Mouse (Mus musculus): Measurements from ENCODE around the gene Mmel1. TPM values are rescaled to one million over a fixed set of nuclear protein-coding genes. Genes with fewer than 3 reads are reported as not detected.

The Mmel1 gene
- polyA plus RNA-seq, 1 experiment from 2014 or later = 0.35 TPM

GRCm38 (mm10) chr4:154897676-154898465 is 28.5 kb downstream of the Mmel1 start:
- Histone ChIP-seq H3K27ac (ENCODE audit: low read length) (no peak overlapping the region), H3K9me3 (ENCODE audit: control insufficient read depth, low read length) (no peaks in the 10 kb centered on the region), H3K4me2 (ENCODE audit: low read depth, low read length) (peak overlapping the region; percentile 98), H3K4me3 (ENCODE audit: low read length) (peak overlapping the region; percentile 67), H3K4me1 (replicated peaks; ENCODE audit: control insufficient read depth, insufficient read depth, low read length) (peaks cover 14% of the 10 kb centered on the region; the same call in 1 of the 2 replicates), H3K27me3 (ENCODE audit: control insufficient read depth, insufficient read depth, low read depth, low read length) (no peaks in the 10 kb centered on the region), H3K36me3 (ENCODE audit: control insufficient read depth, insufficient read depth, low read length) (no peaks in the 10 kb centered on the region), H3K9ac (ENCODE audit: low read length) (peak overlapping the region; percentile 80)
- WGBS = 58% methylated on average over 6 of the region's 6 CpGs
- no peak for ATAC-seq (ENCODE audit: low read depth)

GRCm38 (mm10) chr4:154898506-154899446 is 29.4 kb downstream of the Mmel1 start, which contains the start of gene Fam213b:
TSS of gene Fam213b (minus strand) at chr4:154899135.
- WGBS = 2% methylated on average over 43 of the region's 43 CpGs
- H3K9ac ChIP-seq (ENCODE audit: low read length) = peak within 1 kb of the TSS; percentile 80
- peak within 1 kb of the TSS; percentile 98 for H3K4me2 ChIP-seq (ENCODE audit: low read depth, low read length)
- H3K36me3 ChIP-seq (ENCODE audit: control insufficient read depth, insufficient read depth, low read length) = no peaks in the 10 kb centered on the region
- no peaks in the 10 kb centered on the region for H3K27me3 ChIP-seq (ENCODE audit: control insufficient read depth, insufficient read depth, low read depth, low read length)
- H3K27ac ChIP-seq (ENCODE audit: low read length) = peak within 1 kb of the TSS; percentile 41
- no peaks in the 10 kb centered on the region for H3K9me3 ChIP-seq (ENCODE audit: control insufficient read depth, low read length)
- H3K4me3 ChIP-seq (ENCODE audit: low read length) = peak within 1 kb of the TSS; percentile 67
- peaks cover 14% of the 10 kb centered on the region; the same call in 1 of the 2 replicates for H3K4me1 ChIP-seq (replicated peaks; ENCODE audit: control insufficient read depth, insufficient read depth, low read length)
- peak; percentile 99 for ATAC-seq (ENCODE audit: low read depth)

- Histone ChIP-seq H3K36me3 (ENCODE audit: control insufficient read depth, insufficient read depth, low read length) (no peaks in the 10 kb centered on the region), H3K4me2 (ENCODE audit: low read depth, low read length) (no peak overlapping the region), H3K27me3 (ENCODE audit: control insufficient read depth, insufficient read depth, low read depth, low read length) (no peaks in the 10 kb centered on the region), H3K4me3 (ENCODE audit: low read length) (no peak overlapping the region), H3K9me3 (ENCODE audit: control insufficient read depth, low read length) (no peaks in the 10 kb centered on the region), H3K4me1 (replicated peaks; ENCODE audit: control insufficient read depth, insufficient read depth, low read length) (peaks cover 17% of the 10 kb centered on the region), H3K9ac (ENCODE audit: low read length) (no peak overlapping the region), H3K27ac (ENCODE audit: low read length) (no peak overlapping the region)
- 82% methylated on average over 2 of the region's 2 CpGs for WGBS
- no peak for ATAC-seq (ENCODE audit: low read depth)
These were observed 33.0 kb downstream of the Mmel1 start for GRCm38 (mm10) chr4:154902371-154902770.

GRCm38 (mm10) chr4:154904185-154905071 is 35.0 kb downstream of the Mmel1 start:
- H3K4me1 ChIP-seq (replicated peaks; ENCODE audit: control insufficient read depth, insufficient read depth, low read length) = peaks cover 4% of the 10 kb centered on the region
- H3K4me3 ChIP-seq (ENCODE audit: low read length) = peak overlapping the region; percentile 57
- no peaks in the 10 kb centered on the region for H3K36me3 ChIP-seq (ENCODE audit: control insufficient read depth, insufficient read depth, low read length)
- peak overlapping the region; percentile 75 for H3K27ac ChIP-seq (ENCODE audit: low read length)
- no peaks in the 10 kb centered on the region for H3K27me3 ChIP-seq (ENCODE audit: control insufficient read depth, insufficient read depth, low read depth, low read length)
- no peaks in the 10 kb centered on the region for H3K9me3 ChIP-seq (ENCODE audit: control insufficient read depth, low read length)
- H3K4me2 ChIP-seq (ENCODE audit: low read depth, low read length) = peak overlapping the region; percentile 73
- 1% methylated on average over 16 of the region's 16 CpGs for WGBS
- peak; percentile 95 for ATAC-seq (ENCODE audit: low read depth)
- H3K9ac ChIP-seq (ENCODE audit: low read length) = peak overlapping the region; percentile 70

GRCm38 (mm10) chr4:154907833-154908232 is 38.4 kb downstream of the Mmel1 start:
- WGBS = 29% methylated on average over 17 of the region's 17 CpGs
- no peaks in the 10 kb centered on the region for H3K36me3 ChIP-seq (ENCODE audit: control insufficient read depth, insufficient read depth, low read length)
- no peak overlapping the region for H3K27ac ChIP-seq (ENCODE audit: low read length)
- H3K4me3 ChIP-seq (ENCODE audit: low read length) = peak overlapping the region; percentile 25; the same call in 1 of the 2 replicates
- peak overlapping the region; percentile 60 for H3K9ac ChIP-seq (ENCODE audit: low read length)
- no peaks in the 10 kb centered on the region for H3K27me3 ChIP-seq (ENCODE audit: control insufficient read depth, insufficient read depth, low read depth, low read length)
- peaks cover 13% of the 10 kb centered on the region for H3K4me1 ChIP-seq (replicated peaks; ENCODE audit: control insufficient read depth, insufficient read depth, low read length)
- H3K9me3 ChIP-seq (ENCODE audit: control insufficient read depth, low read length) = no peaks in the 10 kb centered on the region
- H3K4me2 ChIP-seq (ENCODE audit: low read depth, low read length) = peak overlapping the region; percentile 48
- peak; percentile 76 for ATAC-seq (ENCODE audit: low read depth)

- no peak overlapping the region for H3K4me3 ChIP-seq (ENCODE audit: low read length)
- peaks cover 13% of the 10 kb centered on the region for H3K4me1 ChIP-seq (replicated peaks; ENCODE audit: control insufficient read depth, insufficient read depth, low read length)
- H3K27ac ChIP-seq (ENCODE audit: low read length) = no peak overlapping the region
- no peaks in the 10 kb centered on the region for H3K27me3 ChIP-seq (ENCODE audit: control insufficient read depth, insufficient read depth, low read depth, low read length)
- H3K36me3 ChIP-seq (ENCODE audit: control insufficient read depth, insufficient read depth, low read length) = no peaks in the 10 kb centered on the region
- no peak overlapping the region for H3K4me2 ChIP-seq (ENCODE audit: low read depth, low read length)
- H3K9me3 ChIP-seq (ENCODE audit: control insufficient read depth, low read length) = no peaks in the 10 kb centered on the region
- 80% methylated on average over 5 of the region's 5 CpGs for WGBS
- H3K9ac ChIP-seq (ENCODE audit: low read length) = no peak overlapping the region; the same call in 1 of the 2 replicates
- ATAC-seq (ENCODE audit: low read depth) = no peak
These were observed 39.1 kb downstream of the Mmel1 start for GRCm38 (mm10) chr4:154908490-154908889.

GRCm38 (mm10) chr4:154910606-154911522 is 41.5 kb downstream of the Mmel1 start:
- H3K9ac ChIP-seq (ENCODE audit: low read length) = peak overlapping the region; percentile 18; the same call in 1 of the 2 replicates
- no peaks in the 10 kb centered on the region for H3K9me3 ChIP-seq (ENCODE audit: control insufficient read depth, low read length)
- no peak overlapping the region for H3K4me3 ChIP-seq (ENCODE audit: low read length)
- no peak overlapping the region for H3K27ac ChIP-seq (ENCODE audit: low read length)
- H3K4me1 ChIP-seq (replicated peaks; ENCODE audit: control insufficient read depth, insufficient read depth, low read length) = peaks cover 10% of the 10 kb centered on the region
- WGBS = 26% methylated on average over 15 of the region's 15 CpGs
- no peak; the same call in 1 of the 2 replicates for ATAC-seq (ENCODE audit: low read depth)
- H3K4me2 ChIP-seq (ENCODE audit: low read depth, low read length) = 0 out of 2 replicates have a peak overlapping the region, but pooled peaks have one; percentile 21
- no peaks in the 10 kb centered on the region for H3K36me3 ChIP-seq (ENCODE audit: control insufficient read depth, insufficient read depth, low read length)
- H3K27me3 ChIP-seq (ENCODE audit: control insufficient read depth, insufficient read depth, low read depth, low read length) = no peaks in the 10 kb centered on the region

- no peaks in the 10 kb centered on the region for H3K9me3 ChIP-seq (ENCODE audit: control insufficient read depth, low read length)
These were observed 42.3 kb downstream of the Mmel1 start for GRCm38 (mm10) chr4:154911644-154912043.

More at GRCm38 (mm10) chr4:154911644-154912043, 42.3 kb downstream of the Mmel1 start:
- no peak overlapping the region for H3K27ac ChIP-seq (ENCODE audit: low read length)
- peaks cover 10% of the 10 kb centered on the region for H3K4me1 ChIP-seq (replicated peaks; ENCODE audit: control insufficient read depth, insufficient read depth, low read length)
- no peaks in the 10 kb centered on the region for H3K27me3 ChIP-seq (ENCODE audit: control insufficient read depth, insufficient read depth, low read depth, low read length)
- no peak overlapping the region for H3K4me2 ChIP-seq (ENCODE audit: low read depth, low read length)
- ATAC-seq (ENCODE audit: low read depth) = no peak
- H3K36me3 ChIP-seq (ENCODE audit: control insufficient read depth, insufficient read depth, low read length) = no peaks in the 10 kb centered on the region
- no peak overlapping the region for H3K4me3 ChIP-seq (ENCODE audit: low read length)
- WGBS = 55% methylated on average over 2 of the region's 2 CpGs
- no peak overlapping the region for H3K9ac ChIP-seq (ENCODE audit: low read length)

Data from lung, embryonic 16.5 days (tissue).